ENCODE assay signal across 9 mouse cellular contexts in the genomic region with DNA sequence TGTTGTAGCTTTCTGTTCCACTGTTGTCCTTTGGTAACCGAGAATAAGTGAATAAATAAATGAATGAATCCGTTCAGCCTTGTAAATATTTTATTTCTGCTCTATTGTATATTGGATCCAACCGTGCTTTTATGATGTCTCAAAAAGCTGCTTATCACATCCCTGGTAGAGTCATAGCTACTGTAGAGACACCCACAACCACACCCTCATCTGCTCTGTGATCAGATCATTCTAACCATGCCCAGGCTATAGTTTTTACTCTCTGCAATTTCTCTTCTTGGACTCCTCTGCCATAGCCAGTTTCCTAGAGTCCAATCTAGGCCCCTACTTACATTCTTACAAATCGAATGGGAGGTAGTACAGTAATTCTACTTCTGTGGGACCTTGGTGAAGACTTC. TPM values are rescaled to one million over a fixed set of nuclear protein-coding genes. Genes with fewer than 3 reads are reported as not detected.
DNase-seq lines count a peak whose midpoint lies in the region; ATAC-seq and TF ChIP-seq lines count a peak whose summit lies in the region.
"Had no signal": no experiment of that assay in that cellular context is flagged by ENCODE, and none has a peak within 500 bp of the region (broad histone marks: within the 10 kb centered on the region; RNA-seq: fewer than 3 reads in every experiment).

No protein-coding gene starts in this region.

- H3K9ac ChIP-seq in hindbrain, embryonic 11.5 days (ENCODE audit: low read depth, low read length), result no peak overlapping the region
- H3K9ac ChIP-seq in hindbrain, embryonic 13.5 days, result no peak overlapping the region

- 69% methylated on average over 4 of the region's 4 CpGs for WGBS in hindbrain, embryonic 11.5 days
- whole genome bisulfite sequencing in hindbrain, embryonic 13.5 days, result 74% methylated on average over 4 of the region's 4 CpGs
- 93% methylated on average over 4 of the region's 4 CpGs for WGBS in thymus, adult 2 months

- H3K9me3 ChIP-seq in hindbrain, embryonic 11.5 days (ENCODE audit: control insufficient read depth, low read length), result no peaks in the 10 kb centered on the region
- no peaks in the 10 kb centered on the region for H3K9me3 ChIP-seq in hindbrain, embryonic 13.5 days

- DNase-seq in hindbrain, embryonic 11.5 days (ENCODE audit: low spot score), result no peak
- peak; percentile 51 for DNase-seq in c-Kit-positive CD71-positive TER-119-positive erythroid progenitor cells, embryonic 14.5 days (ENCODE audit: low spot score)
- DNase-seq in thymus, adult 2 months, result no peak
- DNase-seq in cerebellum, postnatal 10 days, result no peak
- DNase-seq: cerebellum, adult 11 months; lung, postnatal 36 days had no signal

- H3K27me3 ChIP-seq in hindbrain, embryonic 11.5 days (ENCODE audit: control insufficient read depth, insufficient read depth, low read length), result no peaks in the 10 kb centered on the region
- H3K27me3 ChIP-seq in hindbrain, embryonic 13.5 days, result 0 out of 2 replicates have a peak, but pooled peaks cover 5% of the 10 kb centered on the region
- H3K27me3 ChIP-seq in thymus, adult 2 months (ENCODE audit: control insufficient read depth, insufficient read depth, low read length), result no peaks in the 10 kb centered on the region

- H3K4me1 ChIP-seq in hindbrain, embryonic 11.5 days (replicated peaks; ENCODE audit: control insufficient read depth, insufficient read depth, low read length), result peaks cover 6% of the 10 kb centered on the region; the same call in 1 of the 2 replicates
- H3K4me1 ChIP-seq in hindbrain, embryonic 13.5 days (replicated peaks), result peaks cover 22% of the 10 kb centered on the region
- H3K4me1 ChIP-seq in thymus, adult 2 months (replicated peaks; ENCODE audit: control insufficient read depth, insufficient read depth, low read length), result peaks cover 6% of the 10 kb centered on the region; the same call in 1 of the 2 replicates

- TF ChIP-seq CTCF in thymus, adult 2 months (IDR thresholded peaks at IDR 0.05; ENCODE audit: borderline replicate concordance, control insufficient read depth, extremely low read depth, insufficient read depth, low read length, poor library complexity), result no peak

- no peak for ATAC-seq in hindbrain, embryonic 11.5 days (ENCODE audit: low FRiP score)
- no peak for ATAC-seq in hindbrain, embryonic 13.5 days (ENCODE audit: low FRiP score)
- 0 out of 2 replicates have a peak, but pooled peaks have one; percentile 49 for ATAC-seq in erythroid progenitor cell, adult 5-6 weeks (replicated peaks; ENCODE audit: low FRiP score, poor library complexity, severe bottlenecking)
- ATAC-seq in megakaryocyte-erythroid progenitor cell, adult 5-6 weeks (replicated peaks; ENCODE audit: low FRiP score, low TSS enrichment, poor library complexity, severe bottlenecking), result peak; percentile 78

- no peak overlapping the region for H3K4me2 ChIP-seq in hindbrain, embryonic 11.5 days (replicated peaks; ENCODE audit: low read depth, low read length)
- H3K4me2 ChIP-seq in hindbrain, embryonic 13.5 days, result no peak overlapping the region

- peak overlapping the region; percentile 30; the same call in 1 of the 2 replicates for H3K27ac ChIP-seq in hindbrain, embryonic 11.5 days (ENCODE audit: low read depth, low read length)
- no peak overlapping the region for H3K27ac ChIP-seq in hindbrain, embryonic 13.5 days
- no peak overlapping the region for H3K27ac ChIP-seq in thymus, adult 2 months (ENCODE audit: control insufficient read depth, insufficient read depth, low read length)

- no peak for TF ChIP-seq POLR2A in thymus, adult 2 months (IDR thresholded peaks at IDR 0.05; ENCODE audit: control insufficient read depth, extremely low read depth, insufficient read depth, low read length, poor library complexity)

- no peak overlapping the region for H3K4me3 ChIP-seq in hindbrain, embryonic 11.5 days (ENCODE audit: low read depth, low read length)
- H3K4me3 ChIP-seq in hindbrain, embryonic 13.5 days, result no peak overlapping the region
- no peak overlapping the region for H3K4me3 ChIP-seq in thymus, adult 2 months (ENCODE audit: control insufficient read depth, insufficient read depth, low read length)

- no peaks in the 10 kb centered on the region for H3K36me3 ChIP-seq in hindbrain, embryonic 11.5 days (ENCODE audit: control insufficient read depth, insufficient read depth, low read length)
- H3K36me3 ChIP-seq in hindbrain, embryonic 13.5 days, result no peaks in the 10 kb centered on the region
- H3K36me3 ChIP-seq in thymus, adult 2 months (ENCODE audit: control insufficient read depth, insufficient read depth, low read length), result no peaks in the 10 kb centered on the region

RNA-seq across cellular contexts. Expression of a gene that starts 12.7 kb away (rescaled TPM):
- 8.3 and 14.3 TPM in 2 replicates for polyA plus RNA-seq in hindbrain, embryonic 11.5 days (2014; fragmentation: Nextera tagmentation; extraction: Ambion mirVana)
- polyA plus RNA-seq in hindbrain, embryonic 13.5 days (2015; fragmentation: Nextera tagmentation; extraction: Ambion mirVana), result 5.8 and 7.7 TPM in 2 replicates
- total RNA-seq in erythroid progenitor cell, adult 5-6 weeks (2015; ENCODE audit: low replicate concordance), result 5.4 TPM in 1 of 2 replicates, not detected in the other
- 6.0 TPM in 1 of 2 replicates, not detected in the other for total RNA-seq in erythroid progenitor cell, adult 5-6 weeks (2017; ENCODE audit: low replicate concordance)
- total RNA-seq in megakaryocyte-erythroid progenitor cell, adult 5-6 weeks (2014; fragmentation: Nextera tagmentation), result 3.9 TPM in 1 of 2 replicates, not detected in the other
- total RNA-seq in megakaryocyte-erythroid progenitor cell, adult 5-6 weeks (2017), result not detected in 2 replicates
- 0.78 and 1.0 TPM in 2 replicates for polyA plus RNA-seq in thymus, adult 2 months (2012; rRNA removed)

Comparison
In these comparisons a context has a peak if more than half of its experiments do, and no peak if none do; other contexts are left out.
1. ATAC-seq: peak in erythroid progenitor cell, adult 5-6 weeks (single experiment) and megakaryocyte-erythroid progenitor cell, adult 5-6 weeks (single experiment); none in hindbrain, embryonic 11.5 days (single experiment) and hindbrain, embryonic 13.5 days (single experiment).